Mouse (Mus musculus) heart, postnatal 0 days (tissue): ENCODE measurements around the gene Sox6.

Experiments used
- CTCF ChIP-seq: IDR thresholded peaks from 2 replicates; pipeline ENCODE4 v1.5.1; 2016; ENCODE audit warnings: antibody characterized with exemption, control low read depth, low read depth
- EP300 ChIP-seq: IDR thresholded peaks from 2 replicates; pipeline ENCODE4 v1.6.1; 2016; ENCODE audit warnings: antibody characterized with exemption, low read depth

DNA sequence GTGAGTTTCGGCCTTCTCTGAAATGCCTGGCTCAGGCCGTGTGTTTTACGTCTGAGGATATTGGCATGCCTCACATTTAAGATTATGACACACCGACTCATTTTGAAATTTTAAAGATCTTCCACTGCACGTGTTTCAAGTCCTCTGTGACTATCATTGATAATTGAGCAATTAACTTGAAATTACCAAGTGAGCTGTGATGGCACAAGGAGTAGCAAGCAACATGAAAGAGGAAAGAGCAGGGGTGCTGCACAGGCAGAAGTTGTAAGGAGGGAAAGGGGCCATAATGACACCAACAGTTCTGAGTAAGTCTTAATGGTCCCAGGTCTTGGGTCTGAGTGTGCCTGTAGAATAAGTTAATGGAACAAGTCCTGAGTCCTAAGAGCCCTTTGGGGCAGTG lies 99.3 kb downstream of the Sox6 start:
- TF ChIP-seq CTCF (no peak), EP300 (no peak)
